Mouse (Mus musculus) olfactory bulb, adult 2 months (tissue): ENCODE data around the gene Vwc2. TPM values are rescaled to one million over a fixed set of nuclear protein-coding genes. Genes with fewer than 3 reads are reported as not detected.

ENCODE experiments used
- H3K27ac ChIP-seq: fragments of 200-500 bp; 2 replicates; pipeline ENCODE4 v1.5.1; 2012; ENCODE audit warnings: low read depth, low read length; ENCODE audit not compliant: insufficient read depth
- H3K4me1 ChIP-seq: fragments of 200-500 bp; 2 replicates; pipeline ENCODE4 v1.6.1; 2012; ENCODE audit warnings: low read length; ENCODE audit not compliant: control insufficient read depth, insufficient read depth
- H3K4me3 ChIP-seq: fragments of 200-500 bp; 2 replicates; pipeline ENCODE4 v1.5.1; 2012; ENCODE audit warnings: mild to moderate bottlenecking, low read depth, low read length, moderate library complexity; ENCODE audit not compliant: insufficient read depth
- CTCF ChIP-seq: fragments of 200-500 bp; IDR thresholded peaks from 2 replicates; pipeline ENCODE4 v1.5.1; 2012; ENCODE audit warnings: low read depth, mild to moderate bottlenecking, low read length, moderate library complexity; ENCODE audit not compliant: insufficient read depth
- POLR2A ChIP-seq: fragments of 200-500 bp; IDR thresholded peaks from 2 replicates; pipeline ENCODE4 v1.6.1; 2012; ENCODE audit warnings: mild to moderate bottlenecking, low read depth, low read length, moderate library complexity; ENCODE audit not compliant: insufficient read depth
- WGBS: fragments of 180-500 bp; shearing (Covaris S2); methylation state at CpG from one replicate; pipeline ENCODE4 v1.1.7; 2018; 5-methylcytosine and 5-hydroxymethylcytosine counted together
- polyA plus RNA-seq: library from polyadenylated mRNA; stranded (reverse); fragments of >200 nt; gene quantifications from 2 replicates; pipeline ENCODE4 v1.2.4, GENCODE M21; 2012; ENCODE audit warnings: low replicate concordance; ENCODE audit not compliant: missing spikeins, insufficient read depth, insufficient read length

Gene Vwc2
- polyA plus RNA-seq, 1 experiment = not detected

DNA sequence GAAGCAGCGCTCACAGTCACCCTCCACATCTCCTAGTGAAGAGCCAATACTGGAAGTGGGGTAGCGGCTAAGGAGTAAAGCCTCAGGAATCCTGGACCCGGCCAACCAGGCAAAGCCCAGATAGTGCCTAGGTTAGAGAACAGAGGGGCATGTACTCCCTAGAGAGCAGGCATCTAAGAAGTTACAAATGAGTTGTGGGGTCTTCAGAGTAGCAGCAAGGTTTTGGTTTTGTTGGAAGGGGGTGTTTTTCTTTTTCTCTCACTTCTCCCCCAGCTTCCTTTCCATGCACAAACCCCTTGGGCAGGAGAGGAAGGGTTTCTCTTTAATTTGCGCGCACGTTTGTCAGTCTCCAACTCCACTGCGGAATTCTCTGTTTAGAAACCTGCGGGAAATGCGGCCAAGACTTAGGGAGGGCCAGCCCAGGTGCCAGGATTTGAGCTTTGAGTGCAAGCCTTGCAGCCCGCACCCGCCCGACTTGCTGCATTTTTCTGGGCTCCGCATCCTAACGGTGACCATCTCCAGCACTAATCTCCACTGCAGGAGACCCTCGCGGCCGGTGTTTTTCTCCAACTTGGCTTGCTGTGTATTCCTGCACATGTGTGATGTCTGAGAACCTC, 1.1 kb downstream of the Vwc2 start:
- H3K4me3 ChIP-seq = peak overlapping the region; percentile 61
- peaks cover 16% of the 10 kb centered on the region for H3K4me1 ChIP-seq
- TF ChIP-seq POLR2A = no peak
- TF ChIP-seq CTCF = no peak
- WGBS = under 1% methylated on average over 17 of the region's 17 CpGs
- 0 out of 2 replicates have a peak overlapping the region, but pooled peaks have one; percentile 22 for H3K27ac ChIP-seq

GRCm38 (mm10) chr11:11115648-11116590, 1.9 kb downstream of the Vwc2 start:
- no peak overlapping the region; the same call in 1 of the 2 replicates for H3K27ac ChIP-seq
- H3K4me1 ChIP-seq = peaks cover 16% of the 10 kb centered on the region
- peak overlapping the region; percentile 61 for H3K4me3 ChIP-seq
- TF ChIP-seq CTCF = no peak
- no peak for TF ChIP-seq POLR2A
- WGBS = under 1% methylated on average over 93 of the region's 93 CpGs

DNA sequence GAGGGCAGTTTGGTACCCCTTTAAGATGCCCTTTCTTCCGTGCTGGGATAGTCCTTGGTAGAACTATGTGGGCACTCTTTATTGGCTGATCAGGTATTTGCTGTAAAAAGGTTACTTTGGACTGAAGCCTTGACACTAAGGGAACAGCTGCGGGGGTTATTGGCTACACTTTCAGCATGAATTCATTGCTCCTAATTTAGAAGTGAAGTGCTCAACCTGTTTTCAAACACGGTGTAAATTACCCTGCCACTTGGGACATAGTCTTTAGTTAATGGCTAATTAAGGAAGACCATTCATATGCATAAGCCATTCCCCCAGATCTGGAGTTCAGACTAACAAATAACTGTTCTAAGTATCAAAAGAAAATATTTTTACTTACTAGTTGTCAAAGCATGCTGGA, 2.7 kb downstream of the Vwc2 start:
- Histone ChIP-seq H3K27ac (no peak overlapping the region), H3K4me3 (peak overlapping the region; percentile 61), H3K4me1 (peaks cover 16% of the 10 kb centered on the region)
- WGBS = 9% methylated on average over 3 of the region's 3 CpGs
- TF ChIP-seq CTCF = no peak
- no peak for TF ChIP-seq POLR2A

DNA sequence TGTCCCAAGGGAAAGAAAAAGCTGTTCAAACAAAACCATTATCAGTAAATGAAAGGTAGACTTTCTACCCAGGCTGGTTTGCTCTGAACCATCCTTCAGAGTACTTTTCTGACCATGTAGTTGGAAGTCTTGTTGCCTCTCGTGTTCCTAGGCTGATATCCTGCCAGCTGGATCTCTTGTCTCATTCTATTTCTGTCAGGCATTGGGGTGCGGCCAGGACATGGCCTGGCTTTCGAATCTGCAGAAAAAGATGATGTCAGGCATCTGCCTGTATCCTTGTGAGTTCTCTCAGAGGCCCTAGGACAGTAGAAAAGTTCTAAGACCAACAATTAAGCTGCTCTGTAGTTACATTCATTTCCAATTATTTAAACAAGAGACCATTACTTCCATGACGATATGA, 8.8 kb downstream of the Vwc2 start:
- Histone ChIP-seq H3K4me3 (no peak overlapping the region), H3K4me1 (no peaks in the 10 kb centered on the region), H3K27ac (no peak overlapping the region)
- WGBS = 73% methylated on average over 4 of the region's 4 CpGs
- TF ChIP-seq POLR2A (no peak), CTCF (no peak)

- Histone ChIP-seq H3K4me1 (no peaks in the 10 kb centered on the region), H3K27ac (no peak overlapping the region), H3K4me3 (no peak overlapping the region)
- 54% methylated on average over 14 of the region's 14 CpGs for WGBS
- no peak for TF ChIP-seq CTCF
These were observed 17.5 kb downstream of the Vwc2 start for GRCm38 (mm10) chr11:11131414-11132077.

GRCm38 (mm10) chr11:11140622-11141021, 26.6 kb downstream of the Vwc2 start:
- TF ChIP-seq CTCF = no peak
- no peak for TF ChIP-seq POLR2A
- Histone ChIP-seq H3K27ac (no peak overlapping the region), H3K4me3 (no peak overlapping the region), H3K4me1 (no peaks in the 10 kb centered on the region)

DNA sequence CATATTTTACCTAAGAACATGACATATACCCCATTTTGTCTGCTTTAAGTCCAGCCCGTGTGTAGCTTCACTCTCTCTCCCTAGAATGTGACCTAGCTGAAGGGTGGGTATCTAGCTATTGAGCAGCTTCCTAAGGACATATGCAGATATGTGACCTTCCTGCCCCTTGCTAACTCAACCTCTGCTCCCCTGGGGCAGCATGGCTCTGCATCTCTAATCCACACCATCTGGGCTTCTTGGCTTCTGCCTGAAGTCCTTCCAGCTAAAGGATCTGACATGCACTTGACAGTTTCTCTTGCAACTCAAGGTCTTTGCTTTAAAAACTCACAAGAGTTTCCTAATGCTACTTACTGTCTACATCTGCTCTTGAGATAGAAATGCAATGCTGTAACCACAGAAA, 38.7 kb downstream of the Vwc2 start:
- 74% methylated on average over 1 of the region's 1 CpGs for WGBS
- H3K4me3 ChIP-seq = no peak overlapping the region
- H3K4me1 ChIP-seq = no peaks in the 10 kb centered on the region
- TF ChIP-seq CTCF (no peak), POLR2A (no peak)
- no peak overlapping the region for H3K27ac ChIP-seq

GRCm38 (mm10) chr11:11171396-11171795, 57.4 kb downstream of the Vwc2 start:
- no peaks in the 10 kb centered on the region for H3K4me1 ChIP-seq
- WGBS = 96% methylated on average over 4 of the region's 4 CpGs
- no peak overlapping the region for H3K27ac ChIP-seq
- no peak overlapping the region for H3K4me3 ChIP-seq
- TF ChIP-seq CTCF (no peak), POLR2A (no peak)

GRCm38 (mm10) chr11:11175259-11175658, 61.2 kb downstream of the Vwc2 start:
- TF ChIP-seq POLR2A (no peak), CTCF (no peak)
- no peak overlapping the region for H3K27ac ChIP-seq
- no peaks in the 10 kb centered on the region for H3K4me1 ChIP-seq
- 55% methylated on average over 2 of the region's 2 CpGs for WGBS
- no peak overlapping the region for H3K4me3 ChIP-seq
